Mouse (Mus musculus): ENCODE data around the gene Pigs. TPM values are rescaled to one million over a fixed set of nuclear protein-coding genes. Genes with fewer than 3 reads are reported as not detected.

The Pigs gene
- polyA plus RNA-seq, 1 experiment: 50.2 TPM

- Histone ChIP-seq H3K27me3 (ENCODE audit: control insufficient read depth, insufficient read depth, insufficient read length) (no peaks in the 10 kb centered on the region), H3ac (ENCODE audit: control insufficient read depth, insufficient read length) (no peak overlapping the region), H3K4me3 (no peak overlapping the region)
Observed at GRCm38 (mm10) chr11:78347070-78347754, 19.0 kb downstream of the Pigs start.

DNA sequence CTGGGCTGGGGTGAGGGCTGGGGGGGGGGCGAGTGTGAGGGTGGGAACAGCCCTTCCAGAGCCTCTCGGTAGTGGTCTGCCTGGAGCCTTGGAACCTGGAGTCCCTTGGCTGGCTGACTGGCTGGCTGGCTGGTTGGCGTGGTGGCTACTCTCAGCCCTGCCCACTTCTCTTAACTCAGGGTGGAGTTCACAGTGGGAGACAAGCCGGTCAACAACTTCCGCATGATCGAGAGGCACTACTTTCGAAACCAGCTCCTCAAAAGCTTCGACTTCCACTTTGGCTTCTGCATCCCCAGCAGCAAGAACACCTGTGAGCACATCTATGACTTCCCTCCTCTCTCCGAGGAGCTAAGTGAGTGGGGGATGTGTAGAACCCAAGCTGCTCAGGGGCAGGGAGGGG, 19.7 kb downstream of the Pigs start:
- H3ac ChIP-seq (ENCODE audit: control insufficient read depth, insufficient read length): no peak overlapping the region
- H3K4me3 ChIP-seq: no peak overlapping the region
- H3K79me2 ChIP-seq (ENCODE audit: control insufficient read depth, insufficient read depth): no peaks in the 10 kb centered on the region
- no peak for TF ChIP-seq TCF3 (IDR thresholded peaks at IDR 0.05; ENCODE audit: insufficient read length, low read depth)
- TF ChIP-seq TCF12 (IDR thresholded peaks at IDR 0.05; ENCODE audit: insufficient read depth, poor library complexity, severe bottlenecking): no peak
- TF ChIP-seq POLR2AphosphoS2 (IDR thresholded peaks at IDR 0.05; ENCODE audit: insufficient read length, low read depth): no peak
- no peak for TF ChIP-seq SRF (IDR thresholded peaks at IDR 0.05; ENCODE audit: control insufficient read depth, insufficient read length, low read depth)
- no peak for TF ChIP-seq MAX (IDR thresholded peaks at IDR 0.05; ENCODE audit: low read depth)
- TF ChIP-seq REST (IDR thresholded peaks at IDR 0.05; ENCODE audit: insufficient read depth, insufficient read length): no peak
- no peak for TF ChIP-seq E2F4 (IDR thresholded peaks at IDR 0.05; ENCODE audit: insufficient read depth)
- no peak for TF ChIP-seq USF1 (IDR thresholded peaks at IDR 0.05; ENCODE audit: low read depth)
- no peak for TF ChIP-seq POLR2A (IDR thresholded peaks at IDR 0.05; ENCODE audit: insufficient read length, low read depth)
- TF ChIP-seq MYOG (IDR thresholded peaks at IDR 0.05; ENCODE audit: control insufficient read depth in 1 of 3, insufficient read depth in 1 of 3, insufficient read length in 2 of 3, low read depth in 2 of 3): no peak
- H3K27me3 ChIP-seq (ENCODE audit: control insufficient read depth, insufficient read depth, insufficient read length): no peaks in the 10 kb centered on the region
- no peak overlapping the region for H3K4me2 ChIP-seq (ENCODE audit: low read depth)
- no peaks in the 10 kb centered on the region for H3K36me3 ChIP-seq (ENCODE audit: control insufficient read depth, insufficient read depth)

More at GRCm38 (mm10) chr11:78347070-78347754, 19.0 kb downstream of the Pigs start:
- Histone ChIP-seq H3K36me3 (ENCODE audit: control insufficient read depth, insufficient read depth) (no peaks in the 10 kb centered on the region), H3K4me2 (ENCODE audit: low read depth) (no peak overlapping the region), H3K79me2 (ENCODE audit: control insufficient read depth, insufficient read depth) (no peaks in the 10 kb centered on the region)
- TF ChIP-seq MAX (IDR thresholded peaks at IDR 0.05; ENCODE audit: low read depth): no peak
- no peak for TF ChIP-seq SRF (IDR thresholded peaks at IDR 0.05; ENCODE audit: control insufficient read depth, insufficient read length, low read depth)
- TF ChIP-seq CEBPB (IDR thresholded peaks at IDR 0.05; ENCODE audit: insufficient read depth, poor library complexity, severe bottlenecking): no peak
- TF ChIP-seq USF1 (IDR thresholded peaks at IDR 0.05; ENCODE audit: low read depth): no peak
- TF ChIP-seq POLR2AphosphoS2 (IDR thresholded peaks at IDR 0.05; ENCODE audit: insufficient read length, low read depth): no peak
- TF ChIP-seq POLR2A (IDR thresholded peaks at IDR 0.05; ENCODE audit: insufficient read length, low read depth): no peak
- no peak for TF ChIP-seq REST (IDR thresholded peaks at IDR 0.05; ENCODE audit: insufficient read depth, insufficient read length)
- no peak for TF ChIP-seq TCF12 (IDR thresholded peaks at IDR 0.05; ENCODE audit: insufficient read depth, poor library complexity, severe bottlenecking)
- no peak for TF ChIP-seq E2F4 (IDR thresholded peaks at IDR 0.05; ENCODE audit: insufficient read depth)
- no peak for TF ChIP-seq TCF3 (IDR thresholded peaks at IDR 0.05; ENCODE audit: insufficient read length, low read depth)
- TF ChIP-seq MYOD1 (IDR thresholded peaks at IDR 0.05; ENCODE audit: control insufficient read depth in 1 of 3, insufficient read length in 2 of 3, low read depth in 2 of 3): no peak
- no peak for TF ChIP-seq MYOG (IDR thresholded peaks at IDR 0.05; ENCODE audit: control insufficient read depth in 1 of 3, insufficient read depth in 1 of 3, insufficient read length in 2 of 3, low read depth in 2 of 3)

DNA sequence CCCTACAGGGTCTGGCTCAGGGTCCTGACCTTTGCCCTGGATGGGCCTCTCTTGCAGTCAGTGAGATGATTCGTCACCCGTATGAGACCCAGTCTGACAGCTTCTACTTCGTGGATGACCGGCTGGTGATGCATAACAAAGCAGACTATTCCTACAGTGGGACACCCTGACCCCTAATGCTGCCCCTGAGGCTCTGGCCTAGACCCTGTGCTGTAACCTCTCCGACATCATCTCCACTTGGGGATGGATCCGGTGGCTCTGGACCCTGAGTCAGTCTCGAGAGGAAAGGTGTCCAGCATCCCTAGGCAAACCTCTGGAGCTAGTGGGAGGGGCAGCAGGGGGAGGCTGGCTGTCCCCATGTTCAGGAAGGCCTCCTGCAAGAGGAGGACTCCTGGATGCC, 20.3 kb downstream of the Pigs start:
- Histone ChIP-seq H3K79me2 (ENCODE audit: control insufficient read depth, insufficient read depth) (no peaks in the 10 kb centered on the region), H3K4me3 (no peak overlapping the region), H3K4me2 (ENCODE audit: low read depth) (no peak overlapping the region), H3K27me3 (ENCODE audit: control insufficient read depth, insufficient read depth, insufficient read length) (no peaks in the 10 kb centered on the region), H3ac (ENCODE audit: control insufficient read depth, insufficient read length) (no peak overlapping the region), H3K36me3 (ENCODE audit: control insufficient read depth, insufficient read depth) (no peaks in the 10 kb centered on the region)
- TF ChIP-seq TCF3 (IDR thresholded peaks at IDR 0.05; ENCODE audit: insufficient read length, low read depth) (no peak), TCF12 (IDR thresholded peaks at IDR 0.05; ENCODE audit: insufficient read depth, poor library complexity, severe bottlenecking) (no peak), MYOD1 (IDR thresholded peaks at IDR 0.05; ENCODE audit: control insufficient read depth in 1 of 3, insufficient read length in 2 of 3, low read depth in 2 of 3) (no peak), USF1 (IDR thresholded peaks at IDR 0.05; ENCODE audit: low read depth) (no peak), POLR2A (IDR thresholded peaks at IDR 0.05; ENCODE audit: insufficient read length, low read depth) (no peak), REST (IDR thresholded peaks at IDR 0.05; ENCODE audit: insufficient read depth, insufficient read length) (no peak), MAX (IDR thresholded peaks at IDR 0.05; ENCODE audit: low read depth) (no peak)

- H3K27me3 ChIP-seq (ENCODE audit: control insufficient read depth, insufficient read depth, insufficient read length): no peaks in the 10 kb centered on the region
- H3K4me3 ChIP-seq: no peak overlapping the region
- H3ac ChIP-seq (ENCODE audit: control insufficient read depth, insufficient read length): no peak overlapping the region
- TF ChIP-seq E2F4 (IDR thresholded peaks at IDR 0.05; ENCODE audit: insufficient read depth) (no peak), SRF (IDR thresholded peaks at IDR 0.05; ENCODE audit: control insufficient read depth, insufficient read length, low read depth) (no peak), POLR2AphosphoS2 (IDR thresholded peaks at IDR 0.05; ENCODE audit: insufficient read length, low read depth) (no peak), USF1 (IDR thresholded peaks at IDR 0.05; ENCODE audit: low read depth) (no peak), TCF12 (IDR thresholded peaks at IDR 0.05; ENCODE audit: insufficient read depth, poor library complexity, severe bottlenecking) (no peak), CEBPB (IDR thresholded peaks at IDR 0.05; ENCODE audit: insufficient read depth, poor library complexity, severe bottlenecking) (no peak), MAX (IDR thresholded peaks at IDR 0.05; ENCODE audit: low read depth) (no peak), REST (IDR thresholded peaks at IDR 0.05; ENCODE audit: insufficient read depth, insufficient read length) (no peak)
- H3K36me3 ChIP-seq (ENCODE audit: control insufficient read depth, insufficient read depth): no peaks in the 10 kb centered on the region
- H3K4me2 ChIP-seq (ENCODE audit: low read depth): no peak overlapping the region
- H3K79me2 ChIP-seq (ENCODE audit: control insufficient read depth, insufficient read depth): no peaks in the 10 kb centered on the region
Observed at GRCm38 (mm10) chr11:78349441-78350358, 21.5 kb downstream of the Pigs start.

Data from myocyte (in vitro differentiated cells).